Mouse (Mus musculus) liver, embryonic 14.5 days (tissue): Measurements from ENCODE around the gene Rpl9.

Experiments
- CTCF ChIP-seq: IDR thresholded peaks from 2 replicates; pipeline ENCODE4 v1.5.1; 2016; ENCODE audit warnings: antibody characterized with exemption, low read depth, control low read depth
- EP300 ChIP-seq: IDR thresholded peaks from 2 replicates; pipeline ENCODE4 v1.6.1; 2016; ENCODE audit warnings: antibody characterized with exemption, low read depth

GRCm38 (mm10) chr5:65357771-65358170 is 33.5 kb downstream of the Rpl9 start:
- no peak for TF ChIP-seq CTCF
- TF ChIP-seq EP300 = no peak
